Mouse (Mus musculus): ENCODE measurements around the gene Rasgef1b. TPM values are rescaled to one million over a fixed set of nuclear protein-coding genes. Genes with fewer than 3 reads are reported as not detected.

Gene Rasgef1b
- total RNA-seq, 2 experiments from 2014 or later, result 7.4 to 7.7 TPM

- no peak for DNase-seq (ENCODE audit: low spot score)
These were observed 224.5 kb downstream of the Rasgef1b start for GRCm38 (mm10) chr5:99504349-99504830.

GRCm38 (mm10) chr5:99502681-99503080 lies 226.2 kb downstream of the Rasgef1b start:
- intact Hi-C loops (cut with DNase I), result no loop called here
- DNase-seq (ENCODE audit: low spot score), result no peak

More at GRCm38 (mm10) chr5:99504349-99504830, 224.5 kb downstream of the Rasgef1b start:
- intact Hi-C loops (cut with DNase I), result no loop called here

GRCm38 (mm10) chr5:99499404-99500089 lies 229.3 kb downstream of the Rasgef1b start:
- intact Hi-C loops (cut with DNase I), result no loop called here
- no peak for DNase-seq (ENCODE audit: low spot score)

GRCm38 (mm10) chr5:99497856-99498255 lies 231.0 kb downstream of the Rasgef1b start:
- intact Hi-C loops (cut with DNase I), result no loop called here

GRCm38 (mm10) chr5:99496931-99497782 lies 231.7 kb downstream of the Rasgef1b start:
- intact Hi-C loops (cut with DNase I), result no loop called here
- DNase-seq (ENCODE audit: low spot score), result no peak

More at GRCm38 (mm10) chr5:99497856-99498255, 231.0 kb downstream of the Rasgef1b start:
- no peak for DNase-seq (ENCODE audit: low spot score)

- no peak for DNase-seq (ENCODE audit: low spot score)
- intact Hi-C loops (cut with DNase I), result no loop called here
These were observed 232.8 kb downstream of the Rasgef1b start for GRCm38 (mm10) chr5:99496157-99496453.

- no peak for DNase-seq (ENCODE audit: low spot score)
- intact Hi-C loops (cut with DNase I), result no loop called here
These were observed 233.3 kb downstream of the Rasgef1b start for GRCm38 (mm10) chr5:99495354-99496156.

- no peak for DNase-seq (ENCODE audit: low spot score)
- intact Hi-C loops (cut with DNase I), result no loop called here
These were observed 235.0 kb downstream of the Rasgef1b start for GRCm38 (mm10) chr5:99493861-99494260.

- intact Hi-C loops (cut with DNase I), result no loop called here
- no peak for DNase-seq (ENCODE audit: low spot score)
These were observed 235.8 kb downstream of the Rasgef1b start for GRCm38 (mm10) chr5:99493017-99493416.

GRCm38 (mm10) chr5:99488479-99489158 lies 240.2 kb downstream of the Rasgef1b start:
- intact Hi-C loops (cut with DNase I), result no loop called here
- no peak for DNase-seq (ENCODE audit: low spot score)

GRCm38 (mm10) chr5:99487009-99487858 lies 241.6 kb downstream of the Rasgef1b start:
- intact Hi-C loops (cut with DNase I), result no loop called here
- no peak for DNase-seq (ENCODE audit: low spot score)

GRCm38 (mm10) chr5:99483162-99483561 lies 245.7 kb downstream of the Rasgef1b start:
- no peak for DNase-seq (ENCODE audit: low spot score)
- intact Hi-C loops (cut with DNase I), result loop anchor here (5.0 kb wide), 1 partner anchor 89 kb away; no protein-coding TSS in a partner anchor

- intact Hi-C loops (cut with DNase I), result loop anchor here (5.0 kb wide), 1 partner anchor 90 kb away; no protein-coding TSS in a partner anchor
- DNase-seq (ENCODE audit: low spot score), result no peak
These were observed 246.3 kb downstream of the Rasgef1b start for GRCm38 (mm10) chr5:99482524-99482923.

GRCm38 (mm10) chr5:99482016-99482415 lies 246.8 kb downstream of the Rasgef1b start:
- DNase-seq (ENCODE audit: low spot score), result no peak
- intact Hi-C loops (cut with DNase I), result loop anchor here (5.0 kb wide), 1 partner anchor 90 kb away; no protein-coding TSS in a partner anchor

- DNase-seq (ENCODE audit: low spot score), result no peak
- intact Hi-C loops (cut with DNase I), result loop anchor here (5.0 kb wide), 1 partner anchor 92 kb away; no protein-coding TSS in a partner anchor
These were observed 248.5 kb downstream of the Rasgef1b start for GRCm38 (mm10) chr5:99480078-99481031.

- intact Hi-C loops (cut with DNase I), result loop anchor here (5.0 kb wide), 1 partner anchor 93 kb away; no protein-coding TSS in a partner anchor
- DNase-seq (ENCODE audit: low spot score), result no peak
These were observed 249.4 kb downstream of the Rasgef1b start for GRCm38 (mm10) chr5:99479263-99480077.

GRCm38 (mm10) chr5:99478716-99479115 lies 250.1 kb downstream of the Rasgef1b start:
- DNase-seq (ENCODE audit: low spot score), result no peak
- intact Hi-C loops (cut with DNase I), result no loop called here

All from heart, postnatal 25 days (tissue).